Mouse (Mus musculus) liver, embryonic 16.5 days (tissue): Measurements from ENCODE around the gene Pear1. TPM values are rescaled to one million over a fixed set of nuclear protein-coding genes. Genes with fewer than 3 reads are reported as not detected.

Experiments
- ATAC-seq: fragments of 200-750 bp; cut with Nextera tagmentation; 2 replicates; pipeline ENCODE4 v1.8.0; 2017; ENCODE audit warnings: low read depth, mild to moderate bottlenecking, moderate number of reproducible peaks, moderate library complexity
- H3K27ac ChIP-seq: fragments of 300-500 bp; sonication (generic); 2 replicates; pipeline ENCODE4 v1.5.1; 2014; ENCODE audit warnings: mild to moderate bottlenecking, low read length
- H3K27me3 ChIP-seq: fragments of 300-500 bp; sonication (generic); 2 replicates; pipeline ENCODE4 v1.6.1; 2014; ENCODE audit warnings: low read depth, low read length, mixed read lengths; ENCODE audit not compliant: control insufficient read depth, insufficient read depth
- H3K36me3 ChIP-seq: fragments of 300-500 bp; sonication (generic); 2 replicates; pipeline ENCODE4 v1.6.1; 2014; ENCODE audit warnings: mild to moderate bottlenecking; ENCODE audit not compliant: control insufficient read depth, insufficient read depth
- H3K4me1 ChIP-seq: fragments of 300-500 bp; sonication (generic); 2 replicates; pipeline ENCODE4 v1.6.1; 2014; ENCODE audit warnings: low read depth, low read length, mixed read lengths; ENCODE audit not compliant: control insufficient read depth
- H3K4me2 ChIP-seq: fragments of 300-500 bp; sonication (generic); 2 replicates; pipeline ENCODE4 v1.6.1; 2014; ENCODE audit warnings: low read depth, low read length, mixed read lengths
- H3K4me3 ChIP-seq: fragments of 300-500 bp; sonication (generic); 2 replicates; pipeline ENCODE4 v1.5.1; 2014; ENCODE audit warnings: low read depth, mild to moderate bottlenecking, low read length
- H3K9ac ChIP-seq: fragments of 300-500 bp; sonication (generic); 2 replicates; pipeline ENCODE4 v1.6.1; 2014; ENCODE audit warnings: low read depth, low read length
- H3K9me3 ChIP-seq: fragments of 300-500 bp; sonication (generic); replicated peaks from 2 replicates; pipeline ENCODE4 v1.6.1; 2016; ENCODE audit warnings: low read length; ENCODE audit not compliant: control insufficient read depth
- WGBS: fragments of 180-500 bp; shearing (Covaris S2); extraction: QIAGEN DNeasy Blood & Tissue Kit; methylation state at CpG from one replicate; pipeline ENCODE4 v1.1.7; 2014; ENCODE audit not compliant: insufficient replicate concordance; 5-methylcytosine and 5-hydroxymethylcytosine counted together
- polyA plus RNA-seq: library from polyadenylated mRNA; unstranded; fragments of >200 nt; fragmentation: Nextera tagmentation; extraction: Ambion mirVana; gene quantifications from 2 replicates; pipeline ENCODE4 v1.2.1, GENCODE M21; 2015

Pear1 gene
- polyA plus RNA-seq, 1 experiment from 2014 or later, result 6.5 TPM

DNA sequence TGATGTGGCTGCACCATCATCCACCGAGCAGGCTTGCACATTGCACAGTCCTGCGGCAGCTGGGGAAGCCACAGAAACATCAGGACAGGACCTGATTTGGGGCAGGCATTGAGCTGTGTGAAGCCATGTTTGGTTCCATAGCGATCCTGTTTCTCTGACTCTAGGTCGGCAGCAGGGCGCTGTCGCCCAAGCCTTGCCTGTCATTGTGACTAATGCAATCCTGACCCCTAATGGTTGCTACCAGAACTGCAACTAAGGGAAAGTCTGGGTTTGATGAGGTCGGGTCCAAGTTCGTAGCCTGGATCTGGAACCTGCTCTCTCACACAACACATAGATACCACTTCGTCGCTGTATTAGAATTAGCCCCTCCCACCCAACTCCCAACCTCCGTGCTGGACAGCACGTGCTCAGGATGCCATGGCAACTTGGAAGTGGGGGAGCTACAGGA lies 7.4 kb downstream of the Pear1 start:
- no peak; the same call in 1 of the 2 replicates for ATAC-seq
- Histone ChIP-seq H3K4me1 (no peaks in the 10 kb centered on the region), H3K27ac (no peak overlapping the region), H3K4me2 (no peak overlapping the region), H3K27me3 (peaks cover 8% of the 10 kb centered on the region), H3K9ac (no peak overlapping the region), H3K4me3 (no peak overlapping the region), H3K36me3 (no peaks in the 10 kb centered on the region), H3K9me3 (no peaks in the 10 kb centered on the region)
- WGBS, result 8% methylated on average over 12 of the region's 12 CpGs

DNA sequence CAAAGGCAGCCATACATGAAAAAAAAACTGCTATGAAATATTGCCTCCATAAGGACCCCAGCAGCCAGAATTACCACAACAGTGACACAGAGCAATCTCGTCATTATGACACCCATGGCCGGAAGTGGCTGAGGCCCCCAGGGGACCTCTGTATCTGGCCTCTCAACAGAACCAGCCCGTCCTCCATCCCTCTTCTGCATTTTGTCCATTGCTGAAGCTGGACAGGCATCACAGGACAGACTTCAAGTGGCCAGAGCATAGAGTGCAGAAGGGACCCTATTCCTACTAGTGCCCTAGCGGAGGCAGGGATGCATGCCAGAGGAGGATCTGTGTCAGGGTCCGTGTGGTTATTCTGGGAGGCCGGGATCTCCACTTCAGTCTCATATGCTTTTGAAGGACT lies 7.9 kb downstream of the Pear1 start:
- Histone ChIP-seq H3K4me2 (no peak overlapping the region), H3K27me3 (peaks cover 13% of the 10 kb centered on the region), H3K36me3 (no peaks in the 10 kb centered on the region), H3K9me3 (no peaks in the 10 kb centered on the region), H3K4me3 (no peak overlapping the region), H3K27ac (no peak overlapping the region), H3K9ac (no peak overlapping the region), H3K4me1 (no peaks in the 10 kb centered on the region)
- ATAC-seq, result no peak
- WGBS, result 43% methylated on average over 6 of the region's 6 CpGs

DNA sequence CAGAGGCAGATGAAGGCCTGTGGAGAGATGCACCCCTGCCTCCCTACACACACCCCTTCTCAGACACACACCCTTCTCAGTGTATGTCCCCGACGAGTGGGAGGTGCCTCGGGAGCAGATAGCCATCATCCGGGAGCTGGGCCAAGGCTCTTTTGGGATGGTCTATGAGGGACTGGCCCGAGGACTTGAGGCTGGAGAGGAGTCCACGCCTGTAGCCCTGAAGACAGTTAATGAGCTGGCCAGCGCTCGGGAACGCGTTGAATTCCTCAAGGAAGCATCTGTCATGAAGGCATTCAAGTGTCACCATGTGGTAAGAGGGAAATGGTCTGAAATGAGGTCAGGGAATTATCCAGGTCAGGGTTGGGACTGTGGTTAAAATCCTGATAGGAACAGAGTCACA lies 11.2 kb downstream of the Pear1 start:
- H3K36me3 ChIP-seq, result no peaks in the 10 kb centered on the region
- H3K9ac ChIP-seq, result no peak overlapping the region
- H3K27ac ChIP-seq, result no peak overlapping the region
- no peaks in the 10 kb centered on the region; the same call in 1 of the 2 replicates for H3K4me1 ChIP-seq
- H3K9me3 ChIP-seq, result no peaks in the 10 kb centered on the region
- no peak overlapping the region for H3K4me2 ChIP-seq
- no peak for ATAC-seq
- H3K4me3 ChIP-seq, result no peak overlapping the region
- H3K27me3 ChIP-seq, result peaks cover 42% of the 10 kb centered on the region
- WGBS, result 38% methylated on average over 10 of the region's 10 CpGs

DNA sequence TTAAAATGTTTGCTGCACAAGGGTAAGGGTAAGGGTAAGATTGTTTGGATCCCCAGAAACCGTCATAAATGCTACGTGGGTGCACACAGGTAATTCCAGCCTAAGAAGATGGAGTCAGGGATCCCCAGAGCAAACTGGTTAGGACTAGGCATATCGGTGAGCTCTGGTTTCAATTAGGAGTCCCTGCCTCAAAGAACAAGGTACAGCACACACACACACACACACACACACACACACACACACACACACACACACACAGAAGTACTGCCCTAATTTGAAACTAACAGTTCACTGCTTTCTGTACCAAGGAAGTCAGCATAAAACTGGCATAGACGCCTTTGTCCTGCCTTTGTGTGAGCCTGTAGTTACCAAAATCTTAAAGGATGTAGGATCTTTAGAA lies 11.7 kb downstream of the Pear1 start:
- 57% methylated on average over 4 of the region's 4 CpGs for WGBS
- Histone ChIP-seq H3K4me1 (no peaks in the 10 kb centered on the region; the same call in 1 of the 2 replicates), H3K27ac (no peak overlapping the region), H3K36me3 (no peaks in the 10 kb centered on the region), H3K4me2 (no peak overlapping the region), H3K9ac (no peak overlapping the region), H3K4me3 (no peak overlapping the region), H3K9me3 (no peaks in the 10 kb centered on the region), H3K27me3 (peaks cover 42% of the 10 kb centered on the region)
- no peak for ATAC-seq

DNA sequence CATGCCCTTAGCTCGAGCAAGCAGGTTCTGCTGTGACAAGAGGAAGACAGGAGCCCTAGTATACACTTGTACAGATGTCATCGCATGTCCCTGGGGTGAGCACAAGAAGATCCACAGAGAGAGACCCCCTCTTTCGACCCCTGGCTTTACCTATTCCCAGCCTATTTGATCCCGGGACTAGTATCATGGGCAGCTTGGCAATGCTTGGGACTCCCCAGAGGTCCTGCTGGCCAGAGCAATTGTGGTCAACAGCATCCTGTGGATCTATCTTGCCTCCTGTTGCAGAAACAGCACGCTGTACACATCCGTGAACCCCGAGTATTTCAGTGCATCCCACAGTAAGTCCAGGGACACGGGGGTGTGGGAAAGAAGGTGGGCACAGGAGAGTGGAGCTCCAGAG lies 12.8 kb downstream of the Pear1 start:
- Histone ChIP-seq H3K4me2 (no peak overlapping the region), H3K4me3 (no peak overlapping the region), H3K4me1 (no peaks in the 10 kb centered on the region; the same call in 1 of the 2 replicates), H3K9ac (no peak overlapping the region), H3K27ac (no peak overlapping the region), H3K27me3 (peaks cover 42% of the 10 kb centered on the region), H3K9me3 (no peaks in the 10 kb centered on the region), H3K36me3 (no peaks in the 10 kb centered on the region)
- no peak for ATAC-seq
- 56% methylated on average over 8 of the region's 8 CpGs for WGBS

DNA sequence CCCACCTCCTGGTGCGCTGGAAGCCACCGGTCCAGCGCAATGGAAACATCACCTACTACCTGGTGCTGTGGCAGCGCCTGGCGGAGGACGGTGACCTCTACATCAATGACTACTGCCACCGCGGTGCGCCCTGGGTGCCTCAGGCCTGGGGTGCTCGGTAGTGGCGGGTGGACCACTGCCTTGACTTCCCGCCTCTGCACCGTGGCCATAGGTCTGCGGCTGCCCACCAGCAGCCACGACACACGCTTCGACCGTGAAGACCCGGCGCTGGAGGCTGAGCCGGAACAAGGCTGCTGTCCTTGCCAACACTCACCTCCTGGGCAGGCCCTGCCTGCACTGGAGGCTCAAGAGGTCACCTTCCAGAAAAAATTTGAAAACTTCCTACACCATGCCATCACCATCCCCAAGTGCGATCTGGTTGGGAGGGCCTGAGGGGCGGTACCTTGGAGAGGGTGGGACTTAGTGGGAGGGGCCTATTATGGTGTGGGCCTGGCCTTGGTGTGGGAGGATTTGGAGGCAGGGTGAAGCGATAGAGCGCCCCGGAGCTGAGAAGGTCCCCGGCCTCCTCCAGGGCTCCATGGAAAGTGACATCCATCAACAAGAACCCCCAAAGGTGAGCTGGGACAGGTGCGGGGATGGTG lies 14.7 kb downstream of the Pear1 start:
- Histone ChIP-seq H3K9ac (no peak overlapping the region), H3K4me2 (no peak overlapping the region), H3K4me1 (no peaks in the 10 kb centered on the region; the same call in 1 of the 2 replicates), H3K4me3 (0 out of 2 replicates have a peak overlapping the region, but pooled peaks have one; percentile 3), H3K9me3 (no peaks in the 10 kb centered on the region), H3K27ac (no peak overlapping the region), H3K36me3 (no peaks in the 10 kb centered on the region), H3K27me3 (peaks cover 48% of the 10 kb centered on the region)
- WGBS, result 7% methylated on average over 28 of the region's 28 CpGs
- no peak for ATAC-seq

DNA sequence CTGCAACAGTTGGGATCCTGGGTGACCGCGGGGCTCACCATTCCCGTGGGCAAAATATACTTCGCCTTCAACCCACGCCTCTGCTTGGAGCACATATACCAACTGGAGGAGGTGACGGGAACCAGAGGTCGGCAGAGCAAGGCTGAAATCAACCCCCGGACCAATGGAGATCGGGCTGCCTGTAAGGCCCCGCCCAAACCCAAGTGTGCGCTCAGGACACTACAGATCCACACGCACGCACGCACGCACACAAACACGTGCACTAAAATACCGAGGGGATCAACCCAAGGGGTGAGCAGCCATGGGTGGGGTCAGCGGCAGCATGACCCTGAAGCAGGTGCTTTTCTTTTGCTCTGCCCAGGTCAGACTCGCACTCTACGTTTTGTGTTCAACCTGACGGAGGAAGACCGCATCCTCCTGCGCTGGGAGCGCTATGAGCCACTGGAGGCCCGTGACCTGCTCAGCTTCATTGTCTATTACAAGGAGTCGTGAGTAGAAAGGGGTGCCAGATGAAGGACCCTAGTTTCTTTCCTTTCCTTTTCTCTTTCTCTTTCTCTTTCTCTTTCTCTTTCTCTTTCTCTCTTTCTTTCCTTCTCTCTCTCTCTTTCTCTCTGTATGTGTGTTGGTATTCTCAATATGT lies 19.9 kb downstream of the Pear1 start:
- Histone ChIP-seq H3K9me3 (no peaks in the 10 kb centered on the region), H3K27me3 (peaks cover 43% of the 10 kb centered on the region), H3K4me1 (no peaks in the 10 kb centered on the region), H3K36me3 (no peaks in the 10 kb centered on the region), H3K9ac (no peak overlapping the region), H3K4me3 (peak overlapping the region; percentile 32; the same call in 1 of the 2 replicates), H3K4me2 (peak overlapping the region; percentile 53), H3K27ac (no peak overlapping the region)
- ATAC-seq, result no peak
- 2% methylated on average over 26 of the region's 26 CpGs for WGBS

DNA sequence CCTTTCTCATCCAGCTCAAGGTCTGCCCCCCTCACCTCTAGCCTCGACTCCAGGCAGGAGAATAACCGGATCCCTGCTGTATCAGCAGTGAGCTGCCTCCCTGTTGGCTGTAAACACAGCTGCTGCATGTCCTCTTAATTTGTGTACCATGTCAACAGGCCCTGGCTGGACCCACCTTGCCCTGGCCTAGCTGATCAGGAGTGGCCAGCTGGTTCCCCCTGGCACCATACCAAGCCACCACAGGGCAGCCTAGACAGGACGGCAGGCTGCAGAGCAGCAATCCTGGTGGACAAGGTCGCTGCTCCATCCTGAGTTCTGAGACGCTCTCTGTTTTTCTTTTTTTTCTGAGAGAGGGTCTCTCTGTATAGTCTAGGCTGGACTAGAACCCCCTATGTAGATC lies 22.4 kb downstream of the Pear1 start:
- no peak overlapping the region for H3K27ac ChIP-seq
- H3K4me1 ChIP-seq, result no peaks in the 10 kb centered on the region
- WGBS, result 53% methylated on average over 5 of the region's 5 CpGs
- H3K9me3 ChIP-seq, result no peaks in the 10 kb centered on the region
- ATAC-seq, result no peak
- H3K4me3 ChIP-seq, result no peak overlapping the region
- H3K9ac ChIP-seq, result no peak overlapping the region
- no peaks in the 10 kb centered on the region for H3K36me3 ChIP-seq
- H3K4me2 ChIP-seq, result no peak overlapping the region
- peaks cover 59% of the 10 kb centered on the region for H3K27me3 ChIP-seq

DNA sequence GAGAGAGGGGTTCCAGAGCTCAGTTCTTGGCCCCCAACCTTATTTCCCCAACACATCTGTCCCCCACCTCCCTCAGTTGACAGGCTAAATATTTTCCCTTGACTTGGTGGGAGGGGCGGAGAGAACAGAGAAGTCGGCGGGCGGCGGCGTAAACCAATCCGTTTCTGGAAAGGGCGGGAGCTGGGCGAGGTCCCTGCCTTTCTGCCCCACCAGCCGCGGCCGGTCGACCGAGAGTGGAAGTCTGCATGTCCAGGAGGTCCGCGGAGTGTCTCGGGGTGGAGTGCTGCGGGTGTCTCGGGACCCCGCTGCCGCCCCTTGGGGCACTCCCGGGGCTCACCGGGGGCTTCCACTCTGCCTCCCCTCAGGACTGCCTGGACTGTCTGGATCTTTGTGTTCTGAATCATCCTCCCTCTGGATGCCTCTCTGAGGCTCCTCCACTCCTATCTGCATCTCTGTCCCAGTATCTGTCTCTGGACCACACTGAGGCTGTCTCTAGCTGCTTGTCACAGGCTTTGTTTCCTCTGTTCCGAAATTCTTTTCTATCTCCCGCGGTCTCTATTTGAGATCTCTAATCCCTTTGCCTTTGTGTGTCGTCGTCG lies 27.3 kb downstream of the Pear1 start, which contains the start of gene Insrr:
Insrr (plus strand) TSS at position 216 of the 599 bp plus-strand sequence.
- 2% methylated on average over 29 of the region's 29 CpGs for WGBS
- Histone ChIP-seq H3K27me3 (peaks cover 83% of the 10 kb centered on the region), H3K4me2 (no peak within 1 kb of the TSS), H3K27ac (no peak within 1 kb of the TSS), H3K4me1 (peaks cover 6% of the 10 kb centered on the region; the same call in 1 of the 2 replicates), H3K36me3 (no peaks in the 10 kb centered on the region), H3K9me3 (no peaks in the 10 kb centered on the region), H3K9ac (no peak within 1 kb of the TSS), H3K4me3 (no peak within 1 kb of the TSS)
- ATAC-seq, result no peak
